In the genomic region with DNA sequence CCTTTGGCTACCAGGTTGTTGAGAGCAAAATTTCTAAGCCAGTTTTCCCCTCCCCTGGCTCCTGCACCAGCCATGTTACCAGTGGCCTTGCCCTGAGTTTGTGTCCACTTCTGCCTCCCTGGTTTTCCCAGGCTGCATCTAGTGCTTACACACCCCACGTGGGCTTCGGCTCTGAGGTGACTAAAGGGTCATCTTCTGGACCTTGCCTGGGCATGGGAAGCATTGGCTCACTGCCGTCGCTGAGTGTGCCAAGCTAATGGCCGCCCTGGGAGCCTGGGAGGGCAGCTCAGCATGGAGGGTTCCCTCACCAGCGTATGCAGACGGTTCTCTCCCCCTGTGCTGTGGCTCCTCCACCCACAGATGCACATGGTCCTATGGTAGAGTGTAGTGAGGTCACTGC, we compare ENCODE assay signal across 17 mouse cellular contexts. TPM values are rescaled to one million over a fixed set of nuclear protein-coding genes. Genes with fewer than 3 reads are reported as not detected.
DNase-seq lines count a peak whose midpoint lies in the region; ATAC-seq lines count a peak whose summit lies in the region.
"Had no signal": no experiment of that assay in that cellular context is flagged by ENCODE, and none has a peak within 500 bp of the region (broad histone marks: within the 10 kb centered on the region; RNA-seq: fewer than 3 reads in every experiment).

No protein-coding gene starts in this region.

- H3K9me3 ChIP-seq in forebrain, embryonic 10.5 days, result no peaks in the 10 kb centered on the region
- no peaks in the 10 kb centered on the region for H3K9me3 ChIP-seq in forebrain, embryonic 12.5 days
- H3K9me3 ChIP-seq in kidney, embryonic 16.5 days (ENCODE audit: low read length), result no peaks in the 10 kb centered on the region
- H3K9me3 ChIP-seq: megakaryocyte, embryonic 14.5 days had no signal

- DNase-seq in forebrain, embryonic 10.5 days (ENCODE audit: extremely low spot score, low spot score), result no peak
- peak; percentile 80 for DNase-seq in kidney, adult 18-20 months
- DNase-seq in testis, postnatal 10 days (ENCODE audit: low spot score), result peak; percentile 33
- no peak for DNase-seq in testis, postnatal 14 days (ENCODE audit: low spot score)
- no peak for DNase-seq in c-Kit-positive CD71-positive TER-119-positive erythroid progenitor cells, embryonic 14.5 days (ENCODE audit: low spot score)
- no peak for DNase-seq in heart, adult 9 months (ENCODE audit: low spot score in 2 of 2)
- DNase-seq: cerebellum, adult 2 months; heart, postnatal 36 days; liver; lung, embryonic 14.5 days; thymus, postnatal 36 days had no signal

- H3K27me3 ChIP-seq in forebrain, embryonic 10.5 days (ENCODE audit: poor library complexity, severe bottlenecking), result peaks cover 90% of the 10 kb centered on the region
- H3K27me3 ChIP-seq in forebrain, embryonic 12.5 days, result peaks cover 56% of the 10 kb centered on the region
- peaks cover 4% of the 10 kb centered on the region for H3K27me3 ChIP-seq in kidney, embryonic 16.5 days (ENCODE audit: insufficient read depth, low read length)

- no peak overlapping the region for H3K4me3 ChIP-seq in forebrain, embryonic 10.5 days
- H3K4me3 ChIP-seq in forebrain, embryonic 12.5 days (replicated peaks), result no peak overlapping the region
- H3K4me3 ChIP-seq in kidney, embryonic 16.5 days (ENCODE audit: low read length), result no peak overlapping the region

- ATAC-seq in forebrain, embryonic 12.5 days (ENCODE audit: low FRiP score), result no peak
- no peak for ATAC-seq in kidney, embryonic 16.5 days (ENCODE audit: low FRiP score, low TSS enrichment)
- ATAC-seq: intestine, embryonic 16.5 days had no signal

- 86% methylated on average over 7 of the region's 7 CpGs for WGBS in forebrain, embryonic 10.5 days
- WGBS in forebrain, embryonic 12.5 days, result 68% methylated on average over 7 of the region's 7 CpGs
- 77% methylated on average over 7 of the region's 7 CpGs for WGBS in kidney, embryonic 16.5 days

- H3K36me3 ChIP-seq in forebrain, embryonic 10.5 days (replicated peaks), result peaks cover 88% of the 10 kb centered on the region
- H3K36me3 ChIP-seq in forebrain, embryonic 12.5 days (replicated peaks), result peaks cover 81% of the 10 kb centered on the region
- H3K36me3 ChIP-seq in kidney, embryonic 16.5 days (ENCODE audit: insufficient read depth, low read length), result peaks cover 6% of the 10 kb centered on the region; the same call in 1 of the 2 replicates

- no peak overlapping the region for H3K9ac ChIP-seq in forebrain, embryonic 12.5 days
- H3K9ac ChIP-seq in kidney, embryonic 16.5 days (replicated peaks; ENCODE audit: low read length), result no peak overlapping the region
- H3K9ac ChIP-seq: lung, embryonic 14.5 days had no signal

- peak overlapping the region; percentile 22; the same call in 1 of the 2 replicates for H3K27ac ChIP-seq in forebrain, embryonic 10.5 days
- no peak overlapping the region for H3K27ac ChIP-seq in forebrain, embryonic 12.5 days
- no peak overlapping the region for H3K27ac ChIP-seq in kidney, embryonic 16.5 days (ENCODE audit: low read length)
- H3K27ac ChIP-seq: stomach, postnatal 0 days had no signal

- H3K4me1 ChIP-seq in forebrain, embryonic 10.5 days, result peaks cover 46% of the 10 kb centered on the region
- peaks cover 49% of the 10 kb centered on the region for H3K4me1 ChIP-seq in forebrain, embryonic 12.5 days
- peaks cover 10% of the 10 kb centered on the region for H3K4me1 ChIP-seq in kidney, embryonic 16.5 days (ENCODE audit: insufficient read depth, low read length)

- no peak overlapping the region for H3K4me2 ChIP-seq in forebrain, embryonic 12.5 days
- no peak overlapping the region for H3K4me2 ChIP-seq in kidney, embryonic 16.5 days (replicated peaks; ENCODE audit: low read depth, low read length)
- H3K4me2 ChIP-seq: heart, embryonic 11.5 days; lung, embryonic 14.5 days had no signal

RNA-seq across cellular contexts. Expression of gene Fgfr3, which starts 7.4 kb away (rescaled TPM):
- polyA plus RNA-seq in forebrain, embryonic 10.5 days (2016; fragmentation: Nextera tagmentation; extraction: Ambion mirVana), result 33.4 and 39.1 TPM in 2 replicates
- 83.6 and 111 TPM in 2 replicates for polyA plus RNA-seq in forebrain, embryonic 12.5 days (2016; fragmentation: Nextera tagmentation; extraction: Ambion mirVana)
- 19.1 and 21.9 TPM in 2 replicates for polyA plus RNA-seq in kidney, embryonic 16.5 days (2015; fragmentation: Nextera tagmentation; extraction: Ambion mirVana)

RNA-seq across cellular contexts. Expression of gene Letm1, which starts 53.8 kb away (rescaled TPM):
- polyA plus RNA-seq in forebrain, embryonic 10.5 days (2016; fragmentation: Nextera tagmentation; extraction: Ambion mirVana), result 57.8 and 59.2 TPM in 2 replicates
- polyA plus RNA-seq in forebrain, embryonic 12.5 days (2016; fragmentation: Nextera tagmentation; extraction: Ambion mirVana), result 52.5 and 58.5 TPM in 2 replicates
- 47.0 and 49.5 TPM in 2 replicates for polyA plus RNA-seq in kidney, embryonic 16.5 days (2015; fragmentation: Nextera tagmentation; extraction: Ambion mirVana)

Comparison
In these comparisons a context has a peak if more than half of its experiments do, and no peak if none do; other contexts are left out.
1. DNase-seq: peak in kidney, adult 18-20 months (single experiment) and testis, postnatal 10 days (single experiment); none in forebrain, embryonic 10.5 days (single experiment), testis, postnatal 14 days (single experiment), c-Kit-positive CD71-positive TER-119-positive erythroid progenitor cells, embryonic 14.5 days (single experiment) and heart, adult 9 months (0 of 2).